Mouse (Mus musculus) megakaryocyte, adult 5-6 weeks (primary cell): ENCODE data around the gene Psmd4. TPM values are rescaled to one million over a fixed set of nuclear protein-coding genes. Genes with fewer than 3 reads are reported as not detected.
"Not testable (repeated sequence)": the region's sequence is repeated elsewhere in the genome, so short reads cannot be mapped to it uniquely, and the experiment has no call there.

Experiments used
- ATAC-seq: 2 replicates; pipeline ENCODE4 v1.8.0; 2016; ENCODE audit warnings: mild to moderate bottlenecking, inconsistent platforms; ENCODE audit not compliant: poor library complexity, severe bottlenecking
- total RNA-seq, 2 experiments: library from RNA; stranded (forward) in 1 of 2; stranded (reverse) in 1 of 2; fragments of 153-499, 151-499 nt in 1 of 2; fragments of 221-1000, 200-1000 nt in 1 of 2; gene quantifications; 2 replicates each; pipeline versions ENCODE4 v1.2.3 to v1.2.4; 2015 to 2017

The Psmd4 gene
- total RNA-seq, 2 experiments from 2014 or later = 91.9 to 224 TPM

DNA sequence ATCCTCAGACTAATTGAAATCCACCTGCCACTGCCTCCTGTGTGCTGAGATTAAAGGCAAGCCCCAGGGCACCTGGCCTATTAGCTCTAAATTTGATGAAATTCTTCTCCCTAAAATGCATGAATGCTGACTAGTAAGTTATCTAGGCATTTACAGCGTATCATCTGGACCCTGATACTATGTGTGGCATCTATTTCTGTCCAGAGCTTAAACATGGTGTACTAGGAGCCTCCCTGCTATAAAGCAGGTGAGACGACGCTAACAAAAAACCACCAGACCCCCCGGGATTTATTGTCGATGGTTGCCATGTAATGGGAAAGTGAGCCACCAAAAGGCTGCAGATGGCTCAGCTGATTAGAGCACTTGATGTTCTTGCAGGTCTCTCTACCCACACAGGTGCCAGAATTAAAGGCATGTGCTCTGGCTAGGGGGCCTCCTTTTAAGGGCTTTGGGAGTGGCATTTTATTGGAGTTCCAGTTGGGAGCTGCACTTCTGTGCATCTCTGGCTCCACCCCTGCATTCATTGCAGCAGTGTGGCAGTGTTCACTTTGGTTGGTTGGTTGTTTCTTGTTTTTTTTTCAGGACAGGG lies 15.3 kb downstream of the Psmd4 start:
- ATAC-seq = no peak

DNA sequence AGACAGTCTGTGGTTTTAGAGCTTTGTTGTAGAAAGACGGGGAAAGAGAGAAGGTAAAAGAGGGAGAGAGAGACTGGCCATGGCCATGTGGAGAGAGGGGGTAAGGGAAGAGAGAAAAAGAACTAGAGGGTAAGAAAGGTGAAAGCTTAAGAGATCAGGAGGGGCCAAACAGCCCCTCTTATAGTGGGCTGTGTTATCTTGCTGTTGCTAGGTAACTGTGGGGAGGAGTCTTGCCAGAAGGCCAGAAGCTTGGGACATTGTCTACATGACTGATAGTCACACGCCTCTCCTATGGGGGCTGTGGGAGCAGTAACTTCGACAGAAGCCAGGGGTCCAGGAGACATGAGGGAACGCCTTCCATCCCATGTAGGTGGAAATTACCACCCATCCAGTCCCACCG lies 17.2 kb downstream of the Psmd4 start:
- no peak for ATAC-seq

DNA sequence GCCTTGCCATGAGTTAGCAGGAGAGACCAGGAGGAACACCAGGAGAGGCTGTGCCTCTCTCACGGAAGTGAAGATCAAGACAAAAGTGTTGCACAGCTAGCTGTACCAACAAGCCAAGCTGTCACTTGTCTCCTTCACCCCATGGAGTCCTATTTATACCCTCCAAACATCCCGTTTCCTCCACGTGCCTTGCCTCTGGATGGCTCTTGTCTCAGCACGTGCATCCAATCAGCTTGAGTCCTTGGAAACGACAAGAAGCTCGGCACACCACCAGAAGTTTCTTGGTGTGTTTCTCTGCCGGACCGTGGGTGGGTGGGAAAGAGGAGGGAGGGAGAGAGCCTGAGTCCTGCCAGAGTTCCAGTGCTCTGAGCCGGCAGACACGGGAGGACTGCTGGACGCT lies 17.9 kb downstream of the Psmd4 start:
- ATAC-seq = no peak

DNA sequence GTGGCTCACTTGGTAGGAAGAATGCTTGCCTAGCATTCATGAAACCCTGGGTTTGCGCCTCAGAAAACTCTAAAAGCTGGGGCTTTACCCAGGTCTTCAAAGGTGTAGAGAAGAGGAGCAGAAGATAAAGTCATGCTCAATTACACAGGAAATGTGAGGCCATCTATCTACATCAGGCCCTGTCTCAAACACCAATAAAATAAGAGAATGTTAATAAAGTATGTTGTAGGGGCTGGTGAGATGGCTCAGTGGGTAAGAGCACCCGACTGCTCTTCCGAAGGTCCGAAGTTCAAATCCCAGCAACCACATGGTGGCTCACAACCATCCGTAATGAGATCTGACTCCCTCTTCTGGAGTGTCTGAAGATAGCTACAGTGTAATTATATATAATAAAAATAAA lies 21.5 kb downstream of the Psmd4 start:
- not testable (repeated sequence) for ATAC-seq

- no peak for ATAC-seq
These were observed 23.7 kb downstream of the Psmd4 start for GRCm38 (mm10) chr3:95018741-95019140.

DNA sequence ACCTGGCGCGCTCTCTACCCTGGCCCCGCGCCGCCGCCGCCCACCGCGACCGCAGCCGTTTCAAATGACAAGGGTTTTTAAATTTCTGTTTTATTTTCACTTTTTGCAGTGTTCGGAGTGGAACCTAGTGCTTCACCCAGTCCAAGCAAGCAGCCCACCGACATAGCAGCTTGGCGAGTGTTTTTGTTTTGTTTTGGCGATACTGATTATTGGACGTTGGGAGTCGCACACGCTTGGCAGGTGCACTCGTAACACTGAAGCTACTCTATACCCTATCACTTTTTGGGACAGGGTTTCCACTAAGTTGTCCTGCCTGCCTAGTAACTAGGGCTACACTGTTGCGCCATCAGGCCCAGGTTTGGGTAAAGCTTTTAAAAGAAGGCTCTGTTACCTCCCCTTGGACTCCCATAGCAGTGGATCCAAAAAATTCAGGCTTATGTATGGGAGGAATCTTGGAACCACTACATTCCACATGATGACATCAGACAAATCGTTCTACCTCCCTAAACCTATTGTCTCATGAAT lies 25.8 kb downstream of the Psmd4 start:
- no peak for ATAC-seq

DNA sequence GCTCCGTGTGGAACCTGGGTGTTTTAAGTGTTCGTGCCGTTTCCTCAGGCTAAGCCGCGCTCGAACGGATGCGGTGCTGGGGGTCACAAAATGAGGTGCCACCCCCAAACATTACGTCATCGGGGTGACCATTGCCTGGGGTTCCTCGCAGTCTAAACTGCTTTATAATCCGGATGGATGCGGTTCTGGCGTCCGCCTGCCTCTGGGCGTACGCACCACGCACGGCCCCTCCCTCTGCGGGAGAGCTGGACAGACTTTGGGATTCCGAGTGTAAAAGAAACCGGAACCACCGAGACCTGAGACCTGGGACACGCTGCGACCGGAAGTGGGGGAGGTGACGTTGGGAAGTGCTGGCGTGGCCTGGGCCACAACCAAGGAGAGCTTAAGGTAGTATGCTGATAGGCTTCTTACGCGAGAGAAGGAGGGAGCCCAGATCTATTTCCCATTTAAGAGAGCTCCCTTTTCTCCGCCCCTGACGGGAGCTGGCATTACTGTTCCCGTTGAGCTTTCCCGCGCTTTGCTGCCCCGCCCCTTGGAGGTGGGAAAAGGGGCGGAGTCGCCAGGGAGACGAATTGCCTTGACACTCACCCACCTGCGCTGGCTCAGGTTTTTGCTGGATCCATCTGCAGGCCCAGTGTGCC lies 26.4 kb downstream of the Psmd4 start:
- ATAC-seq = peak; percentile 53

DNA sequence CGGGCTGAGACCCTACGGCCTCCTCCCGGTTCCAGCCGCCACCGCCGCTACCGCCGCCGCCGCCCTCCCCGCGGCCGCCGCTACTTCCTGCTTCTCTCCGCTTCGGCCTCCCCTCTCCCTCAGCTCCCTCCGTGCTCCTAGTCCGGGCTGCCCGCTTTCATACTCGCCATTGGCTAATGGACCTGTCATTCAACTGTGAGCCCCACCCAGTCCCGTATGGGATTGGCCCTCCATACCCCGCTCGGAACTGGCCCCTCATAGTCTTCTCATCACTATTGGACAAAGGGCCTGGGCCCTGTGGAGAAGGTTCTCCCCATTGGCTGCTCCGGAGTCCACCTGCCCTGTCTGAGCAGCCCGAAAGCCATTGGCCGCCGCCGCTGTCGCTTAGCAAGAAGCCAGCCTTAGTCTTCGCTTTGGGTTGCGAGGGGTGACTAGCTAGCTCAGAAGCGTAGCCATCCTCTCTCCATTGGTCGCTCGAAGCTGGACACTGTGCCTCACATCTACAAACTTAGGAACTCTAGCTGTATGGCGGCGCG lies 27.0 kb downstream of the Psmd4 start, which contains the start of gene Zfp687:
Zfp687 (minus strand) TSS at position 112 of the 536 bp plus-strand sequence.
- ATAC-seq = peak; percentile 80

DNA sequence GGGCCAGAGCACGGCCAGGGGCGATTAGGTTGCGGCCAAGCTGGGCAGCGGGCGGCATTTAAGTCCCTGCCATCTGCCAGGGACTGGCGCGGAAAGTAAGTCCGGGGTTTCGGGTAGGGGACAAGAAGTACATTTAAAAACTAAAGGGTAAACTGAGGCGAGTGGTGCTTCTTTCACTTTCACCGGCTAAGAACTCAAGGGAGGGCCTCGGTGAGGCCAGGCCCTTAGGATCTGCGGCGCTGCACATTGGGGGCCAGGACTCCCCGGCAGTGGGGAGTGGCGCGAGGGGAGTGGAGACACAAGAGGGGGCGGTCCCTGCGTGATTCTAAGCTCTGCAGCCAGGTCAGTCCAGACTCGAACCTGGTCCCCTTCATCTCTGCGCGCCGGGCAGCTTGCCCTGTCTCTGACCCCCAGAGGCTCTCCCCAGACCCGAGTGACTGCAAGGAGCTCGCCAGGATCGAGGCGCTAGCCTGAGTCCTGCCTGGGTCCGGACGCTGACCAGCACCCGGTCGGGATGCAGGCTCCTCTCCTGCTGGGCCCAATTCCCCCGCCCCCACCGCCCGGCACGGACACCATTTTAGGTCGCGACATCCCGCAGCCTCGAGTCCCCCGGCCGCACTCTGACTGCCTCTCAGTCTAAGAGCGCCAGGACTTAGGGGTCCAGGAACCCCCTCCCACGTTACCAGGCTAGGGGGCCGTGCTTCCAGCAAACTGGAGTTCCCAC lies 27.8 kb downstream of the Psmd4 start:
- ATAC-seq = 0 out of 2 replicates have a peak, but pooled peaks have one; percentile 5

GRCm38 (mm10) chr3:95013699-95014427 lies 28.6 kb downstream of the Psmd4 start:
- no peak for ATAC-seq

DNA sequence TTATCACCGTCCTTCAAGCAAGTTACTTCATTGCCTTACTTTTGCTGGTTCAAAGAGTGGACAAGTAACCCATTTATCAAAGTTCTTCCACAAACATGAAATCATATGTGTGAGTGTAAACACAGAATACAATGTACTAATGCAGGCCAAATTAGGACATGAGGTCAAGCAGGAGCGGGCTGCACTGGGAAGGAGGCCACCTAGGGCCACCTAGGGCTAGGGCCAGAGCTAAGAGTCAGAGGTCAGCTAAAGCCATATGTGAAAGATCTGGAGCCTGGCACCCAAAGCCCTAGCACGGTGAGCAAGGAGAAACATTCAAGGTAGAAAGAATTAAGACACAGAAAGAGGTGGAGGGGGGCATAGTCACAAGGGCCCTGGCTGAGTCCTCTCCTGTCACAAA lies 29.4 kb downstream of the Psmd4 start:
- ATAC-seq = no peak

DNA sequence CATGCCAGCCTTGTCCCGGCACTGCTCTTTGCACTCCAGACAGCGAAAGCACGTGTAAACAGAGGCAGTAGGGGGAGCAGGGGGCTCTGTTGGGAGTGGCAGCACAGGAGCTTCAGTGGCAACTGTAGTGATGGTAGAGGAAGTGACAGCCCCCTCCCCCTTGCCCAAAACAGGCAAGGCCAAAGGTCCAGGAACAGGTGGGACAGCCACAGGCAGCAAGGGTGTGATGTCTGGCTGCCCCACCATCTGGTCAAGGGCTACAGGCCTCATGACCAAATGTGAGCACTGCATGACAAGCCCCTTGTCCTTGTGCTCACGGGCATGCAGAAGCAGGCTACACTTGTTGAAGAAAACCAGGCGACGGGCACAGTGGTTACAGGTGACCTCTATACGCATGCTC lies 32.0 kb downstream of the Psmd4 start:
- ATAC-seq = no peak

DNA sequence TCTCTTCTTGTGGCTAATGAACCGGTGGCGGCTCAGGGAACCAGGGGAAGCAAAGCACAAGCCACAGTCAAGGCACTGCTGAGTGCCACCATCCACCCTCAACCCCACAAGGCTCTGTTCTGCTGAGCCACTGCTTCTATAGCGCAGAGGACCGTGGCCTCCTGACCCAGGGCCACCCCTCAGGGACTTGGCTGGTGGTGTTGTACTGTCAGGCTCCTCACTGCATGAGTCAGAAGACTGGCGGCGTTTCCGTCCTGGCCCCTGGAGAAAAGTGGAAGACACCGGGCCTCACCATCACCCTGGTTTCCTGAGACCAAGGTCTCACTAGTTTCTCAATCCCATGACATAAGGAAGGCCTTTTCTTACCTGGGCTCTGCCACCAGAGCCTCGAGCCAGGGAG lies 34.7 kb downstream of the Psmd4 start:
- ATAC-seq = no peak

DNA sequence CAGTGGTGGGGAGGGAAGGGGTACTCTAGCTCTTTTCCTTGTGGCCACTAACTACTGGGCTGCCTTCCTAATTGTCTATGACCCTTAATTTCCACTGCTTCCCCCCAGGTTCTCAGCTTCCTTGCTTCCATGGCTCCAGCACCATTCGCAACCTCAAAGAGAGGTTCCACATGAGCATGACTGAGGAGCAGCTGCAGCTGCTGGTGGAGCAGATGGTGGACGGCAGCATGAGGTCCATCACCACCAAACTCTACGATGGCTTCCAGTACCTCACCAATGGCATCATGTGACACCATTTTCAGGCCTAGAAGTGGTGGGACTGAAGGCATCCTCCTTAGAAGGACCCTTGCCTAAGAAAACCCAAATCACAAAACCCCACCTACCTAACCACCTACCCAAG lies 36.8 kb downstream of the Psmd4 start:
- ATAC-seq = no peak

DNA sequence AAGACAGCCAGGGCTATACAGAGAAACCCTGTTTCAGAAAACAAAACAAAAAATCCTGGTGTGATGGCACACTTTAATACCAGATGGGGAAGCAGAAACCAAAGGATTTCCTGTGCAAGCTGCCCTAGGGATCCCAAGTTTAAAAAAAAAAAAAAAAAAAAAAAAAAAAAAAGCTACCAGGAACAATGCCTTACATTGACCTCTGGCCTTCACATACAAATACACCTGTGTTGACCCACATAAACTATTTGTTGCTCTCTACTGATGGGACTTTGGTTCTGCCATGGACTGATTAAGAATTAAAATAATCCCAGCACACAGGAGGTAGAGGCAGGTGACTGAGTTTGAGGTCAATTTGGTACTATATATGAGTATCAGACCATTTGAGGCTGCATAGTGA lies 39.1 kb downstream of the Psmd4 start:
- ATAC-seq = no peak

DNA sequence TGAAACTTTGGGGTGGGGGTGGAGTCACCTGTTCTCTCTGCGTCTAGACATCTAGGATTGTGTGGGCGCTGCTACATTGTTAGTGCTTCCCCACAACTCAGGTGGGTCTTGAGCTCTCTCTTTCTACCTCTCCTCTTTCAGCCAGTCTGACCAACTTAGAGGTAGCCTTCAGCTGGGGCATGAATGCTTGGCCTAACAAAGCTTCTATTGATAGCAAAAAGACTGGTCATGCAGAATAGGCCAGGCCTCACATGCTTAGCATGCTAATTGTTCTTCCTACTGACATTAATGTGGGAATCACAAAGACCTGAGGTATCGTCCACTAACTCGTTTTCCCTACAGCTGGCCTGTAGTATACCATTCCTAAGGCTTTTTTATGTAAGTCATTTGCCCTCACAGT lies 39.8 kb downstream of the Psmd4 start:
- no peak for ATAC-seq

DNA sequence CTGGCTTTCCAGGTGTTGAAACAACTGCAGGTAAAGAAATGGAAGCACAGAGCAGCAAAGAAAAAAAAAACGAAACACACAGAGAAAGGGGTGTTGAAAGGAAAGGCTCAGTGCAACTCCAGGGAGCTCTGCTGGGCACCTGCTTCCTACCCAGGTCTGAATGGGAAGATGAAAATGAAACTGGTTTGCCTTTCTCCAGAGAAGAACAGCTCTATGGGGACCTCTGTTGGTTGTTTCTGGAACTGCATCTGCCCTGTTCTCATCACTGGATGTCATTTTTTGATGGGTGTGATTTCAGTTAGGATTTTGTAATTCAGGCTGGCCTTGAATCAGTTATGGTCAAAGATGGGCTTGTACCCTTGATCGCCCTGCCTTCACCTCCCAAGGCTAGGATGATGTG lies 45.5 kb downstream of the Psmd4 start:
- ATAC-seq = peak; percentile 97

GRCm38 (mm10) chr3:94989159-94989761 lies 53.2 kb downstream of the Psmd4 start:
- no peak for ATAC-seq

- no peak for ATAC-seq
These were observed 54.8 kb downstream of the Psmd4 start for GRCm38 (mm10) chr3:94987578-94987977.

DNA sequence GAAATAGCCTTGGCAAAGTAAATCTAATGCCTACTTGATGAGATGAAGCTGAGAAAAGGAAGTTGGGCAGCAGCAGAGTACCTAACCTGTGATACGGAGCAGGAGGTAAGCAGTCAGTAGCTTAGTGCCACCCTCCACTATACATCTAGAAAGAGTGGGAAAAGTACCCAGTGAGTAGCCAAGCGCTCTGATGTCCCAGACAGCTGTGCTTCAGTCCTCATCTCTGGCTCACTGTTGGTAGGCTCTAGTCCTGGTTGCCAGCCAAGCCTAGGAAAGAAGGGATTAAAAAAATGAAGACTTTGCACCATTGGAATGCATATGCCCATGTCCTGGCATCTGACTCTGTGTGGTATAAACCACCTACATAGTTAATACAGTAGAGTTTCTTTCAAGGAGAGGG lies 56.9 kb downstream of the Psmd4 start:
- ATAC-seq = no peak

GRCm38 (mm10) chr3:94984312-94984711 lies 58.1 kb downstream of the Psmd4 start:
- ATAC-seq = no peak
